Mouse (Mus musculus): Measurements from ENCODE around the gene Rpl32. TPM values are rescaled to one million over a fixed set of nuclear protein-coding genes. Genes with fewer than 3 reads are reported as not detected.

Gene Rpl32
- polyA plus RNA-seq, 1 experiment = 1,009 TPM

GRCm38 (mm10) chr6:115801811-115802210 is 6.7 kb downstream of the Rpl32 start:
- H3K4me3 ChIP-seq (ENCODE audit: insufficient read depth, low read length) = no peak overlapping the region
- H3K4me1 ChIP-seq (ENCODE audit: control insufficient read depth, insufficient read depth, low read length) = peaks cover 3% of the 10 kb centered on the region; the same call in 1 of the 2 replicates
- H3K27ac ChIP-seq (ENCODE audit: insufficient read depth, low read length) = no peak overlapping the region
- TF ChIP-seq CTCF (IDR thresholded peaks at IDR 0.05; ENCODE audit: extremely low read depth, insufficient read depth, low read length) (no peak), POLR2A (IDR thresholded peaks at IDR 0.05; ENCODE audit: extremely low read depth, insufficient read depth, low read length) (no peak)

GRCm38 (mm10) chr6:115792691-115793215 is 15.8 kb downstream of the Rpl32 start:
- TF ChIP-seq POLR2A (IDR thresholded peaks at IDR 0.05; ENCODE audit: extremely low read depth, insufficient read depth, low read length) = no peak
- TF ChIP-seq CTCF (IDR thresholded peaks at IDR 0.05; ENCODE audit: extremely low read depth, insufficient read depth, low read length) = no peak
- no peaks in the 10 kb centered on the region for H3K4me1 ChIP-seq (ENCODE audit: control insufficient read depth, insufficient read depth, low read length)
- H3K27ac ChIP-seq (ENCODE audit: insufficient read depth, low read length) = no peak overlapping the region
- no peak overlapping the region for H3K4me3 ChIP-seq (ENCODE audit: insufficient read depth, low read length)

- H3K4me1 ChIP-seq (ENCODE audit: control insufficient read depth, insufficient read depth, low read length) = no peaks in the 10 kb centered on the region
- H3K4me3 ChIP-seq (ENCODE audit: insufficient read depth, low read length) = no peak overlapping the region
- H3K27ac ChIP-seq (ENCODE audit: insufficient read depth, low read length) = no peak overlapping the region
- TF ChIP-seq POLR2A (IDR thresholded peaks at IDR 0.05; ENCODE audit: extremely low read depth, insufficient read depth, low read length) (no peak), CTCF (IDR thresholded peaks at IDR 0.05; ENCODE audit: extremely low read depth, insufficient read depth, low read length) (no peak)
Measured at GRCm38 (mm10) chr6:115791842-115792686, 16.5 kb downstream of the Rpl32 start.

DNA sequence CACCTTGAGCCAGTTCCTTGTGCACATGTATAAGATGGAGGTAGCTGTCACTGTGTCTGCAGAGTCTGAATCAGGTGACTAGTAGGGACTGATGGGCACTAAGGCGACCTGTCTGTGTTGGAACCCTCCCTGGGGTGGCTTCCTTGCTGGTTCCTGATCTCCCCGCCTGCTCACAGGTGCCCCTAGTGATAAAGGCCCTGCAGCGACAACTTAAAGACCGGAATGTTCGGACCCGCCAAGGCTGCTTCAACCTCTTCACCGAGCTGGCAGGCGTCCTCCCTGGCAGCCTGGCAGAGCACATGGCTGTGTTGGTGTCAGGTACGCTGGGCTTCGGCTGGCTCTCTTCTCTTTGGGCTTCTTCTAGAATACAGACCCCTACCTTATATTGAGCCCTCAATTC is 17.5 kb downstream of the Rpl32 start:
- no peaks in the 10 kb centered on the region for H3K4me1 ChIP-seq (ENCODE audit: control insufficient read depth, insufficient read depth, low read length)
- no peak overlapping the region for H3K27ac ChIP-seq (ENCODE audit: insufficient read depth, low read length)
- H3K4me3 ChIP-seq (ENCODE audit: insufficient read depth, low read length) = no peak overlapping the region
- no peak for TF ChIP-seq CTCF (IDR thresholded peaks at IDR 0.05; ENCODE audit: extremely low read depth, insufficient read depth, low read length)
- no peak for TF ChIP-seq POLR2A (IDR thresholded peaks at IDR 0.05; ENCODE audit: extremely low read depth, insufficient read depth, low read length)

GRCm38 (mm10) chr6:115782781-115783180 is 25.8 kb downstream of the Rpl32 start:
- no peak for TF ChIP-seq CTCF (IDR thresholded peaks at IDR 0.05; ENCODE audit: extremely low read depth, insufficient read depth, low read length)
- no peak for TF ChIP-seq POLR2A (IDR thresholded peaks at IDR 0.05; ENCODE audit: extremely low read depth, insufficient read depth, low read length)
- Histone ChIP-seq H3K4me1 (ENCODE audit: control insufficient read depth, insufficient read depth, low read length) (no peaks in the 10 kb centered on the region), H3K27ac (ENCODE audit: insufficient read depth, low read length) (no peak overlapping the region), H3K4me3 (ENCODE audit: insufficient read depth, low read length) (no peak overlapping the region)

DNA sequence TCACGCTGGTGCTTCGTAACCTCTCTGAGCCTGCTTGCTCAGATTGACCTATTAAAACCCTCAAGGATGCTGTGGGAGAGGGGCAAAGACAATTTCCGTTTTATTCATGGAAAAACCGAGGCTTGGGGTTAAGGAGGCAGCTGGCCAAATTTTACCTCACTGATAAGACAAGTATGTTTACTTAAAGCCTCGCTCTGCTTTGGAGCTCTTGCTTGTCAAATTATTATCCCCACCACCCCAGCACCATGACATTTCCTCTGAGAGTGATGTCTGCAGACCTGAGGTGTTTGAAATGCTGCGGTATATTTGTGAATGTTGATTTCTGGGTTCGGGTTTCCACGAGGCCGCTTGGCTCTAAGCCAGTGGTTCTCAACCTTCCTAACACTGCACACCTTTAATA is 32.2 kb downstream of the Rpl32 start:
- Histone ChIP-seq H3K27ac (ENCODE audit: insufficient read depth, low read length) (no peak overlapping the region), H3K4me3 (ENCODE audit: insufficient read depth, low read length) (no peak overlapping the region), H3K4me1 (ENCODE audit: control insufficient read depth, insufficient read depth, low read length) (peaks cover 4% of the 10 kb centered on the region)
- no peak for TF ChIP-seq POLR2A (IDR thresholded peaks at IDR 0.05; ENCODE audit: extremely low read depth, insufficient read depth, low read length)

- TF ChIP-seq CTCF (IDR thresholded peaks at IDR 0.05; ENCODE audit: extremely low read depth, insufficient read depth, low read length) (no peak), POLR2A (IDR thresholded peaks at IDR 0.05; ENCODE audit: extremely low read depth, insufficient read depth, low read length) (no peak)
- no peak overlapping the region for H3K27ac ChIP-seq (ENCODE audit: insufficient read depth, low read length)
- peaks cover 4% of the 10 kb centered on the region for H3K4me1 ChIP-seq (ENCODE audit: control insufficient read depth, insufficient read depth, low read length)
- no peak overlapping the region for H3K4me3 ChIP-seq (ENCODE audit: insufficient read depth, low read length)
Measured at GRCm38 (mm10) chr6:115775838-115776237, 32.7 kb downstream of the Rpl32 start.

- Histone ChIP-seq H3K27ac (ENCODE audit: insufficient read depth, low read length) (no peak within 1 kb of the TSS), H3K4me3 (ENCODE audit: insufficient read depth, low read length) (peak within 1 kb of the TSS; percentile 50), H3K4me1 (ENCODE audit: control insufficient read depth, insufficient read depth, low read length) (peaks cover 4% of the 10 kb centered on the region)
- TF ChIP-seq CTCF (IDR thresholded peaks at IDR 0.05; ENCODE audit: extremely low read depth, insufficient read depth, low read length) (no peak), POLR2A (IDR thresholded peaks at IDR 0.05; ENCODE audit: extremely low read depth, insufficient read depth, low read length) (no peak)
Measured at GRCm38 (mm10) chr6:115774501-115774921, 34.0 kb downstream of the Rpl32 start, which contains the start of gene Cand2. TSS of gene Cand2 (plus strand) at chr6:115774538.

GRCm38 (mm10) chr6:115773966-115774413 is 34.6 kb downstream of the Rpl32 start:
- H3K27ac ChIP-seq (ENCODE audit: insufficient read depth, low read length) = no peak overlapping the region

GRCm38 (mm10) chr6:115772604-115773003 is 35.9 kb downstream of the Rpl32 start:
- no peak overlapping the region for H3K4me3 ChIP-seq (ENCODE audit: insufficient read depth, low read length)
- no peak overlapping the region for H3K27ac ChIP-seq (ENCODE audit: insufficient read depth, low read length)
- H3K4me1 ChIP-seq (ENCODE audit: control insufficient read depth, insufficient read depth, low read length) = peaks cover 4% of the 10 kb centered on the region
- TF ChIP-seq CTCF (IDR thresholded peaks at IDR 0.05; ENCODE audit: extremely low read depth, insufficient read depth, low read length) (peak; percentile 22; the same call in 1 of the 2 replicates), POLR2A (IDR thresholded peaks at IDR 0.05; ENCODE audit: extremely low read depth, insufficient read depth, low read length) (no peak)

More at GRCm38 (mm10) chr6:115773966-115774413, 34.6 kb downstream of the Rpl32 start:
- peaks cover 4% of the 10 kb centered on the region for H3K4me1 ChIP-seq (ENCODE audit: control insufficient read depth, insufficient read depth, low read length)
- TF ChIP-seq CTCF (IDR thresholded peaks at IDR 0.05; ENCODE audit: extremely low read depth, insufficient read depth, low read length) = no peak
- no peak for TF ChIP-seq POLR2A (IDR thresholded peaks at IDR 0.05; ENCODE audit: extremely low read depth, insufficient read depth, low read length)
- H3K4me3 ChIP-seq (ENCODE audit: insufficient read depth, low read length) = peak overlapping the region; percentile 50
